Mouse (Mus musculus): ENCODE results near the gene Inpp4a.

DNA sequence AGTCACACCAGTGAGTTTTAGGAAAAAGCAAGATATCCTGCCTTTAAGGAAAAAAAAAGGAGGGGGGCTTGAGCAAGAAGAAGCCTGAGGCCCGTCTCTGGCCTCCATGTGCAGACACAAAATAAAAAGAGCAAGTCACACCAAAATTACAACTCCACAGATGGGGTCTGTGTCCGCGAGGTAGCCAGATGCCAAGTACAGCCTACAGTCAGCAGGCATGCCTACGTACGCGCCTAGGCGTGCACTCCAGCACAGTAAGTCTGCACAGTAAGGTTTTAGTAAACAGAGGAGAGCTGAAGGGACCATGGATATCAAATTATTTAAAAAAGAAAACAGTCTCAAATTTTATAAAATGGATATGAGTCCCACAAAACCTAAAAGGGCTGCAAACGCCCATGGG lies 151.6 kb downstream of the Inpp4a start:
- TF ChIP-seq POLR2A (IDR thresholded peaks at IDR 0.05; ENCODE audit: low read depth, low read length), result no peak
- no peak for TF ChIP-seq CTCF (IDR thresholded peaks at IDR 0.05; ENCODE audit: borderline replicate concordance, insufficient read depth, low read length)

All from embryonic fibroblast, embryonic 13.5 days (primary cell).